Mouse (Mus musculus): ENCODE data around the gene Erc1. TPM values are rescaled to one million over a fixed set of nuclear protein-coding genes. Genes with fewer than 3 reads are reported as not detected.
"Not testable (repeated sequence)": the region's sequence is repeated elsewhere in the genome, so short reads cannot be mapped to it uniquely, and the experiment has no call there.

Gene Erc1
- polyA plus RNA-seq, 1 experiment from 2014 or later: 44.9 TPM

GRCm38 (mm10) chr6:119846751-119847517 is 1.0 kb downstream of the Erc1 start:
- Histone ChIP-seq H3K4me2 (peak overlapping the region; percentile 68), H3K9ac (peak overlapping the region; percentile 93), H3K36me3 (no peaks in the 10 kb centered on the region), H3K27ac (peak overlapping the region; percentile 99), H3K4me1 (replicated peaks) (peaks cover 32% of the 10 kb centered on the region), H3K9me3 (no peaks in the 10 kb centered on the region), H3K27me3 (no peaks in the 10 kb centered on the region), H3K4me3 (peak overlapping the region; percentile 90)
- WGBS: 22% methylated on average over 11 of the region's 11 CpGs
- ATAC-seq (ENCODE audit: low FRiP score): no peak

- Histone ChIP-seq H3K27ac (no peak overlapping the region), H3K27me3 (no peaks in the 10 kb centered on the region), H3K9me3 (no peaks in the 10 kb centered on the region), H3K4me2 (no peak overlapping the region), H3K9ac (no peak overlapping the region), H3K4me1 (replicated peaks) (peaks cover 4% of the 10 kb centered on the region; the same call in 1 of the 2 replicates), H3K36me3 (peaks cover under 1% of the 10 kb centered on the region; the same call in 1 of the 2 replicates), H3K4me3 (no peak overlapping the region)
- no peak for ATAC-seq (ENCODE audit: low FRiP score)
- 89% methylated on average over 5 of the region's 5 CpGs for WGBS
Measured at GRCm38 (mm10) chr6:119829951-119830350, 18.0 kb downstream of the Erc1 start.

GRCm38 (mm10) chr6:119828165-119828564 is 19.8 kb downstream of the Erc1 start:
- peaks cover 15% of the 10 kb centered on the region for H3K36me3 ChIP-seq
- H3K27me3 ChIP-seq: no peaks in the 10 kb centered on the region
- no peaks in the 10 kb centered on the region for H3K4me1 ChIP-seq (replicated peaks)
- H3K4me3 ChIP-seq: no peak overlapping the region
- no peak overlapping the region for H3K4me2 ChIP-seq
- H3K27ac ChIP-seq: no peak overlapping the region
- no peaks in the 10 kb centered on the region for H3K9me3 ChIP-seq
- no peak for ATAC-seq (ENCODE audit: low FRiP score)
- WGBS: 98% methylated on average over 1 of the region's 1 CpGs
- no peak overlapping the region for H3K9ac ChIP-seq

- no peak for ATAC-seq (ENCODE audit: low FRiP score)
- no peaks in the 10 kb centered on the region for H3K9me3 ChIP-seq
- H3K4me1 ChIP-seq (replicated peaks): peaks cover 2% of the 10 kb centered on the region; the same call in 1 of the 2 replicates
- WGBS: 91% methylated on average over 4 of the region's 4 CpGs
- no peak overlapping the region for H3K4me2 ChIP-seq
- H3K36me3 ChIP-seq: peaks cover 17% of the 10 kb centered on the region
- no peak overlapping the region for H3K27ac ChIP-seq
- H3K9ac ChIP-seq: no peak overlapping the region
- no peak overlapping the region for H3K4me3 ChIP-seq
- H3K27me3 ChIP-seq: no peaks in the 10 kb centered on the region
Measured at GRCm38 (mm10) chr6:119826701-119827100, 21.3 kb downstream of the Erc1 start.

DNA sequence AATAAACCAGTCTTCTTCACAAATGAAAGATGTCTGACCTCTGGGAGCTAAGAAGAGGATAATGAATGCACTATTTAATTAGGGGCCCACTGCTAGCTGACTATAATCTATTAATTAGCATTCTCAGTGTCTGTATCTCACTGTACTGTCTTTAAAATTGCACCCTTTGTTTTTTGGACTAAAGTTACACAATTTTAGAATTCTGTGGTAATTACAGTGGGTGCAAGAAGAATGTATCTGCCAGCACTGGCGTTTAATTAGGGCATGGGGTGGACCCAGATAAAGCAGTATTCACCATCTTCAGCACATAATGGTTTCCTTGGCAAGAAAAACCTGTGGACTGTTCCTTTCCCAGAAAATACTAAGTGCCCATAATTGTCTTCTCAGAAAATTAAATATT is 25.8 kb downstream of the Erc1 start:
- Histone ChIP-seq H3K9me3 (no peaks in the 10 kb centered on the region), H3K4me3 (no peak overlapping the region), H3K9ac (no peak overlapping the region), H3K27me3 (no peaks in the 10 kb centered on the region), H3K4me2 (no peak overlapping the region), H3K36me3 (peaks cover 22% of the 10 kb centered on the region), H3K27ac (no peak overlapping the region), H3K4me1 (replicated peaks) (peaks cover 2% of the 10 kb centered on the region; the same call in 1 of the 2 replicates)
- ATAC-seq (ENCODE audit: low FRiP score): no peak
- WGBS: 83% methylated on average over 1 of the region's 1 CpGs

GRCm38 (mm10) chr6:119821158-119821557 is 26.8 kb downstream of the Erc1 start:
- Histone ChIP-seq H3K4me2 (no peak overlapping the region), H3K36me3 (peaks cover 22% of the 10 kb centered on the region), H3K27ac (no peak overlapping the region), H3K4me3 (no peak overlapping the region), H3K27me3 (no peaks in the 10 kb centered on the region), H3K9me3 (no peaks in the 10 kb centered on the region), H3K9ac (no peak overlapping the region), H3K4me1 (replicated peaks) (peaks cover 2% of the 10 kb centered on the region; the same call in 1 of the 2 replicates)
- no peak for ATAC-seq (ENCODE audit: low FRiP score)
- WGBS: 94% methylated on average over 1 of the region's 1 CpGs

DNA sequence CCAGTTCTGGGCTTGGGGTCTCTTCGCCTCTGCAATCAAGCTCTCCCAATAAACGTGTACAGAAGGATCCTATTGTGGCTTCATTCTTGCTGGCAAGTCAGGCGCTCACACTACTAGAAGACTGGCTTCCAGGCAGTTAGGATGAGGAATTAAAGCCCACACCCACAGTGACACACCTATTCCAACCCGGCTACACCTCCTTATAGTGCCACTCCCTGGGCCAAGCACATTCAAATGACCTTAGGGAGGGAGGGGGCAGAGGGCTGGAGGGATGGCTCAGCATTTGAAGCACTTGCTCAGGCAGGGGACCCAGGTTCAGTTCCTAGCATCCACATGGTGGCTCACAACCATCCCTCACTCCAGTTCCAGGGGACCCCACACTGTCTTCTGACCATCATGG is 29.4 kb downstream of the Erc1 start:
- ATAC-seq (ENCODE audit: low FRiP score): no peak
- WGBS: 96% methylated on average over 4 of the region's 4 CpGs
- Histone ChIP-seq H3K4me2 (no peak overlapping the region), H3K4me3 (no peak overlapping the region), H3K27ac (no peak overlapping the region), H3K9ac (no peak overlapping the region), H3K27me3 (no peaks in the 10 kb centered on the region), H3K9me3 (no peaks in the 10 kb centered on the region), H3K4me1 (replicated peaks) (peaks cover 2% of the 10 kb centered on the region; the same call in 1 of the 2 replicates), H3K36me3 (peaks cover 9% of the 10 kb centered on the region)

DNA sequence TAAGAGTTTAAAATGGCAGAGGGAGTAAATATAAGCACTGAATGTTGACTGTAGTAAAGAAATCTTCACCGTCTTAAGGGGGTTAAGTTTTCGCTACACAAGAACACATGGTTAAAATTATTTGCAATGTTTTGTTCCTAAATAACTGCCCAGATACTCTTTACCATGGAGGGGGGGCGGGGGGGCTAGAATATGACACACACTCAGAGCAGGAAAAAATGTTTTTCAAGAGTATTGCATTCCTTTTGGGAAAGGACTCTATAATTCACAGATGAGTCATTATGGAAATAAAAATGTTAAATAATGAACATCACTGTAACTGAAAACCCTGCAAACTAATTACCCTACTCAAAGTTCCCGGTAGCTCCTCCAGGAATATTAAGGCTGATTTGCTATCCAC is 32.5 kb downstream of the Erc1 start:
- ATAC-seq (ENCODE audit: low FRiP score): no peak
- no peak overlapping the region for H3K4me2 ChIP-seq
- no peak overlapping the region for H3K4me3 ChIP-seq
- H3K27me3 ChIP-seq: no peaks in the 10 kb centered on the region
- H3K9me3 ChIP-seq: no peaks in the 10 kb centered on the region
- H3K36me3 ChIP-seq: peaks cover 4% of the 10 kb centered on the region
- no peak overlapping the region for H3K27ac ChIP-seq
- WGBS: 79% methylated on average over 4 of the region's 4 CpGs
- no peaks in the 10 kb centered on the region for H3K4me1 ChIP-seq (replicated peaks)
- H3K9ac ChIP-seq: no peak overlapping the region

- not testable (repeated sequence) for H3K27me3 ChIP-seq; H3K9ac ChIP-seq; H3K27ac ChIP-seq; ATAC-seq (ENCODE audit: low FRiP score); H3K9me3 ChIP-seq; H3K36me3 ChIP-seq; H3K4me3 ChIP-seq; H3K4me1 ChIP-seq (replicated peaks); H3K4me2 ChIP-seq
Measured at GRCm38 (mm10) chr6:119813055-119813454, 34.9 kb downstream of the Erc1 start.

- 89% methylated on average over 2 of the region's 2 CpGs for WGBS
- Histone ChIP-seq H3K9me3 (no peaks in the 10 kb centered on the region), H3K27ac (no peak overlapping the region), H3K9ac (no peak overlapping the region), H3K27me3 (no peaks in the 10 kb centered on the region), H3K4me1 (replicated peaks) (no peaks in the 10 kb centered on the region), H3K36me3 (no peaks in the 10 kb centered on the region), H3K4me3 (no peak overlapping the region), H3K4me2 (no peak overlapping the region)
- ATAC-seq (ENCODE audit: low FRiP score): no peak
Measured at GRCm38 (mm10) chr6:119808726-119809505, 39.1 kb downstream of the Erc1 start.

- H3K4me2 ChIP-seq: no peak overlapping the region
- H3K4me1 ChIP-seq (replicated peaks): no peaks in the 10 kb centered on the region; the same call in 1 of the 2 replicates
- H3K9me3 ChIP-seq: no peaks in the 10 kb centered on the region
- H3K36me3 ChIP-seq: no peaks in the 10 kb centered on the region
- ATAC-seq (ENCODE audit: low FRiP score): no peak
- no peak overlapping the region for H3K4me3 ChIP-seq
- H3K9ac ChIP-seq: no peak overlapping the region
- H3K27ac ChIP-seq: no peak overlapping the region
- H3K27me3 ChIP-seq: no peaks in the 10 kb centered on the region
- 88% methylated on average over 2 of the region's 2 CpGs for WGBS
Measured at GRCm38 (mm10) chr6:119803239-119803638, 44.7 kb downstream of the Erc1 start.

GRCm38 (mm10) chr6:119796911-119797486 is 51.0 kb downstream of the Erc1 start:
- no peak for ATAC-seq (ENCODE audit: low FRiP score)
- peaks cover 9% of the 10 kb centered on the region for H3K36me3 ChIP-seq
- H3K4me2 ChIP-seq: no peak overlapping the region
- H3K4me3 ChIP-seq: no peak overlapping the region
- no peaks in the 10 kb centered on the region; the same call in 1 of the 2 replicates for H3K4me1 ChIP-seq (replicated peaks)
- H3K9me3 ChIP-seq: no peaks in the 10 kb centered on the region
- no peak overlapping the region for H3K9ac ChIP-seq
- WGBS: 94% methylated on average over 12 of the region's 12 CpGs
- H3K27me3 ChIP-seq: no peaks in the 10 kb centered on the region
- H3K27ac ChIP-seq: no peak overlapping the region
